Mouse (Mus musculus): Measurements from ENCODE around the gene Ano8. TPM values are rescaled to one million over a fixed set of nuclear protein-coding genes. Genes with fewer than 3 reads are reported as not detected.
A peak's percentile ranks its signal among the peaks of the same experiment; 100 is the strongest.

Ano8 gene
- total RNA-seq, 1 experiment = 10.6 TPM

DNA sequence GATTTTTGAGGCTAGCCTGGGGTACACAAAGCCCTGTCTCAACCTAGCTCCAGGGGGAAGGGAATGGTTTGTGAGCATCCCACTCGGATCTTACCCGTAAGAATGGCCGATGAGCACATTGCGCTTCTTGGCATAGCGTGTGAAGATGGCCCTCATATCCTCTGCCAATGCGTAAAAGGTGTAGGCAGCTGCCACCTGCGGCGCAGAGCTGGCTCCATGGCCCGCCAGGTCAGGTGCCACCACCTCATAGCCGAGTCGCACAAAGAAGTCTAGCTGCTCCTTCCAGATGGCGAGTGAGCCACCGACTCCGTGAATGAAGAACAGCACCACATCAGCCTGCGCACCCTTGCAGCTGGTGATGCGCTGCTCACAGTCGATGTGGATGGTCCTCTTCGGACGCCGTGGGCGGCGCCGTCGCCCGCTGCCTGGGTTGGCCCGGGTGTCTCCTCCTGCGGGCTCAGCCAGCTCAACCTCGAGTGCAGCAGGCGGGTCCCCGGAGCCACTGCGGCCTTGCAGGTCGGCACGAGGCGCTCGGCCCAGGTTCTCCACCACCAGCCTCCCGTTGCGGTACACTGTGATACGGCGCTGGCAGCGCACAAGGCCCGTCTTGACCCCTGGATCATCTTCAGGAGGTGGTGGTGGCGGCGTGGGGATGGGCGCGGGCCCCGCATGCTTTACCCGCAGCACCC, 24.5 kb downstream of the Ano8 start:
- Histone ChIP-seq H3K27ac (ENCODE audit: insufficient read depth, low read depth, low read length, poor library complexity, severe bottlenecking) (no peak overlapping the region), H3K4me3 (ENCODE audit: insufficient read depth in 1 of 2, low read depth in 1 of 2, low read length in 2 of 2, poor library complexity in 1 of 2, severe bottlenecking in 1 of 2) (peak overlapping the region; percentile 30 to 46; a peak in 3 of 4 replicates), H3K4me1 (ENCODE audit: control insufficient read depth in 2 of 2, insufficient read depth in 2 of 2, low read length in 2 of 2, poor library complexity in 1 of 2) (peaks cover 8 to 14% of the 10 kb centered on the region in 2 experiments; a peak in 3 of 4 replicates), H3K36me3 (ENCODE audit: control insufficient read depth, insufficient read depth, low read length, poor library complexity, severe bottlenecking) (peaks cover 3% of the 10 kb centered on the region; the same call in 1 of the 2 replicates), H3K9ac (ENCODE audit: insufficient read depth, low read depth, low read length, poor library complexity, severe bottlenecking) (peak overlapping the region; percentile 33; the same call in 1 of the 2 replicates), H3K9me3 (ENCODE audit: control insufficient read depth, insufficient read depth, low read depth, low read length) (no peaks in the 10 kb centered on the region)
- in situ Hi-C loops (cut with MboI; ENCODE audit: low sequenced_read_pairs in 2 of 2, unreplicated experiment in 2 of 2) = no loop called here
- DNase-seq (ENCODE audit: low read depth, low spot score) = no peak
- no peak for TF ChIP-seq MAFK (IDR thresholded peaks at IDR 0.05; ENCODE audit: insufficient read depth, low read depth, low read length)
- TF ChIP-seq ZNF384 (IDR thresholded peaks at IDR 0.05; ENCODE audit: low read depth, low read length) = no peak
- TF ChIP-seq HCFC1 (IDR thresholded peaks at IDR 0.05; ENCODE audit: borderline replicate concordance, insufficient read depth, low read length) = no peak

DNA sequence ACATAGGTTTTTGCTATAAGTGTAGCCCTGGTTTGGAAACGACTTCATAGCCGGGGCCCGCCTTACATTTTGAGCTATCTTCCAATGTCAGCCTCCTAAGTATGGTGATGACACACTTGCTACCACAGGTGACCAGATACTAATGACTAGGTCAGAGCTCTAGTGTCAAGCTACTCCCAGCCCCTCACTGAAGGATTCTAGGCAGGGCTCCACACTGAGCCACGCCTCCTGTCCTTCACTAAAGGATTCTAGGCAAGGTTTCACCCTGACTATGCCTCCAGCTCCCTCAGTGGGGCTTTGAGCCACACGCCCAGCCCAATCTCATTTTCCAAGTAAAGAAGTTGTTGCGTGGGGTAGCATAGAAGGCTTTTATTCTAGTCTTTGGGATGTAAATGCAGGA, 25.0 kb downstream of the Ano8 start:
- TF ChIP-seq CHD2 (IDR thresholded peaks at IDR 0.05; ENCODE audit: low read depth, low read length) (no peak), ZC3H11A (IDR thresholded peaks at IDR 0.05; ENCODE audit: borderline replicate concordance, low read depth, low read length) (no peak), ZNF384 (IDR thresholded peaks at IDR 0.05; ENCODE audit: low read depth, low read length) (no peak), HCFC1 (IDR thresholded peaks at IDR 0.05; ENCODE audit: borderline replicate concordance, insufficient read depth, low read length) (no peak), MAFK (IDR thresholded peaks at IDR 0.05; ENCODE audit: insufficient read depth, low read depth, low read length) (no peak)
- no peak overlapping the region for H3K4me3 ChIP-seq (ENCODE audit: insufficient read depth in 1 of 2, low read depth in 1 of 2, low read length in 2 of 2, poor library complexity in 1 of 2, severe bottlenecking in 1 of 2)
- in situ Hi-C loops (cut with MboI; ENCODE audit: low sequenced_read_pairs in 2 of 2, unreplicated experiment in 2 of 2) = no loop called here
- H3K27ac ChIP-seq (ENCODE audit: insufficient read depth, low read depth, low read length, poor library complexity, severe bottlenecking) = no peak overlapping the region
- H3K9ac ChIP-seq (ENCODE audit: insufficient read depth, low read depth, low read length, poor library complexity, severe bottlenecking) = no peak overlapping the region
- no peaks in the 10 kb centered on the region for H3K9me3 ChIP-seq (ENCODE audit: control insufficient read depth, insufficient read depth, low read depth, low read length)
- H3K36me3 ChIP-seq (ENCODE audit: control insufficient read depth, insufficient read depth, low read length, poor library complexity, severe bottlenecking) = 0 out of 2 replicates have a peak, but pooled peaks cover under 1% of the 10 kb centered on the region
- H3K4me1 ChIP-seq (ENCODE audit: control insufficient read depth in 2 of 2, insufficient read depth in 2 of 2, low read length in 2 of 2, poor library complexity in 1 of 2) = peaks cover 8 to 14% of the 10 kb centered on the region in 2 experiments; a peak in 3 of 4 replicates
- no peak for DNase-seq (ENCODE audit: low read depth, low spot score)

DNA sequence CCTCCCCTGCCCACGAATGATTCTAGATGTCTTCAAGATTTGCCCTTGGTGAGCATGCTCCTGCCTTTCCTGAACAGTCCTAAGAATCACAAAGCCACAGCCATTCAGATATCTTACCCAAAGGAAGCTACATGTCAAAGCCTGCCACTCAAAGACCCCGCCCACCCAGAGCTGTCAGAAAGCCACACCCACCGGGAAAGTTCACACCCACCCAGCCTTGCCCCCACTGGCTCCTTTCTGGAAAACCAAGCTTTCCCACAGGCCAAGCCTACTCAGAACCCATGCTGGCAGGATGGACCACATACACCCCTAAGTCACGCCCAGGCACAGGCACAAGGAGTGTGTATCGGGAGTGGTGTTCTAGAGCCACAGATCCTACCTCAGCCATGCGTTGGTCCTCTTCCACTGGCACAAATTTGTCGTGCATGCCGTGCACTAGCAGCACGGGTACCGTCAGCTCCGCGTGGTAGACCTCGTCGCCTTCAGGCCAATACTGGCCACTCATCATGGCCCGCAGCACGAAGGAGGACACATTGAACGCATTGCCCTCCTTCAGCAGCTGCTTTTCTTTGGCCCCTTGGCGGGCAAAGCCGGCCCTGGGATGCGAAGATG, 28.0 kb downstream of the Ano8 start:
- no peak for DNase-seq (ENCODE audit: low read depth, low spot score)
- no peaks in the 10 kb centered on the region for H3K9me3 ChIP-seq (ENCODE audit: control insufficient read depth, insufficient read depth, low read depth, low read length)
- in situ Hi-C loops (cut with MboI; ENCODE audit: low sequenced_read_pairs in 2 of 2, unreplicated experiment in 2 of 2) = no loop called here
- no peaks in the 10 kb centered on the region for H3K36me3 ChIP-seq (ENCODE audit: control insufficient read depth, insufficient read depth, low read length, poor library complexity, severe bottlenecking)
- H3K9ac ChIP-seq (ENCODE audit: insufficient read depth, low read depth, low read length, poor library complexity, severe bottlenecking) = no peak overlapping the region
- peaks cover 5 to 7% of the 10 kb centered on the region in 2 experiments; a peak in 3 of 4 replicates for H3K4me1 ChIP-seq (ENCODE audit: control insufficient read depth in 2 of 2, insufficient read depth in 2 of 2, low read length in 2 of 2, poor library complexity in 1 of 2)
- TF ChIP-seq ZC3H11A (IDR thresholded peaks at IDR 0.05; ENCODE audit: borderline replicate concordance, low read depth, low read length) (no peak), ZNF384 (IDR thresholded peaks at IDR 0.05; ENCODE audit: low read depth, low read length) (no peak), MAFK (IDR thresholded peaks at IDR 0.05; ENCODE audit: insufficient read depth, low read depth, low read length) (no peak), CHD2 (IDR thresholded peaks at IDR 0.05; ENCODE audit: low read depth, low read length) (no peak), HCFC1 (IDR thresholded peaks at IDR 0.05; ENCODE audit: borderline replicate concordance, insufficient read depth, low read length) (no peak)
- H3K27ac ChIP-seq (ENCODE audit: insufficient read depth, low read depth, low read length, poor library complexity, severe bottlenecking) = no peak overlapping the region
- peak overlapping the region; percentile 28 to 42; a peak in 1 of 4 replicates for H3K4me3 ChIP-seq (ENCODE audit: insufficient read depth in 1 of 2, low read depth in 1 of 2, low read length in 2 of 2, poor library complexity in 1 of 2, severe bottlenecking in 1 of 2)

DNA sequence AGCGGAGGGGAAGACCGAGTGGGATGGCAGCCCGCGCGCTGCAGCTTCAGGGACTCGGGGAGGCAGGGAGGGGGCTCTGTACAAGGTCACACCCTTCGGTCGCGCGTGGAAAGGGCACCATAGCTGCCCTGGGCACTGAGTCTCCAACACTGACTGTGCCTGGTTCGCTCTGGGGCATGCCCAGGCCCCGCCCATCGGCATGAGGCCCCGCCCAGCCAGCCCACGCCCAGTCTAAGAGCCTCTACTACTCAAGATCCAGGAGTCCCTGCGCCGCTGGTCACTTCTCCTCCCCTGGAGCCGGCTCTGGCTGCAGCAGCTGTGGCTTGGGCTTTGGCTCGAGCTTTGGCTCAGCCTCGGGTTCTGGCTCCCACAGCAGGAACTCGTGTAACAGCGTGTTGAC, 28.9 kb downstream of the Ano8 start:
- peak overlapping the region in 1 of 2 experiments; percentile 13; a peak in 1 of 4 replicates for H3K4me3 ChIP-seq (ENCODE audit: insufficient read depth in 1 of 2, low read depth in 1 of 2, low read length in 2 of 2, poor library complexity in 1 of 2, severe bottlenecking in 1 of 2)
- TF ChIP-seq HCFC1 (IDR thresholded peaks at IDR 0.05; ENCODE audit: borderline replicate concordance, insufficient read depth, low read length) (no peak), ZC3H11A (IDR thresholded peaks at IDR 0.05; ENCODE audit: borderline replicate concordance, low read depth, low read length) (no peak), MAFK (IDR thresholded peaks at IDR 0.05; ENCODE audit: insufficient read depth, low read depth, low read length) (no peak), CHD2 (IDR thresholded peaks at IDR 0.05; ENCODE audit: low read depth, low read length) (no peak), ZNF384 (IDR thresholded peaks at IDR 0.05; ENCODE audit: low read depth, low read length) (no peak)
- no peak overlapping the region for H3K27ac ChIP-seq (ENCODE audit: insufficient read depth, low read depth, low read length, poor library complexity, severe bottlenecking)
- no peak for DNase-seq (ENCODE audit: low read depth, low spot score)
- H3K36me3 ChIP-seq (ENCODE audit: control insufficient read depth, insufficient read depth, low read length, poor library complexity, severe bottlenecking) = no peaks in the 10 kb centered on the region
- H3K4me1 ChIP-seq (ENCODE audit: control insufficient read depth in 2 of 2, insufficient read depth in 2 of 2, low read length in 2 of 2, poor library complexity in 1 of 2) = peaks cover 5 to 7% of the 10 kb centered on the region in 2 experiments; a peak in 3 of 4 replicates
- in situ Hi-C loops (cut with MboI; ENCODE audit: low sequenced_read_pairs in 2 of 2, unreplicated experiment in 2 of 2) = no loop called here
- no peak overlapping the region for H3K9ac ChIP-seq (ENCODE audit: insufficient read depth, low read depth, low read length, poor library complexity, severe bottlenecking)
- H3K9me3 ChIP-seq (ENCODE audit: control insufficient read depth, insufficient read depth, low read depth, low read length) = no peaks in the 10 kb centered on the region
